In genomic region chr13:64457225-64457978, GRCm38 (mm10) we compare ENCODE assay signal across 19 mouse cellular contexts. TPM values are rescaled to one million over a fixed set of nuclear protein-coding genes. Genes with fewer than 3 reads are reported as not detected.
"Had no signal": no experiment of that assay in that cellular context is flagged by ENCODE, and none has a peak within 500 bp of the region (broad histone marks: within the 10 kb centered on the region; RNA-seq: fewer than 3 reads in every experiment).

No protein-coding gene starts in this region.

RNA-seq across cellular contexts. Expression of gene Fam240b, which starts 40.2 kb away (rescaled TPM):
- total RNA-seq: layer of hippocampus, adult 2 months; layer of hippocampus, postnatal 25 days; left cerebral cortex, adult 18-20 months; left cerebral cortex, postnatal 25 days; liver, adult 2 months; midbrain, postnatal 0 days had no signal
- polyA plus RNA-seq: intestine, embryonic 14.5 days; large intestine, adult 2 months; limb, embryonic 10.5 days; limb, embryonic 13.5 days; liver, adult 2 months; lung, embryonic 14.5 days; lung, postnatal 0 days; macrophage; midbrain, embryonic 11.5 days; midbrain, embryonic 14.5 days; midbrain, postnatal 0 days; neural tube, embryonic 11.5 days; small intestine, adult 2 months; spleen, adult 2 months; thymus, postnatal 0 days had no signal
